Mouse (Mus musculus): Measurements from ENCODE around the gene Numa1.

GRCm38 (mm10) chr7:101970429-101970775 is 36.5 kb downstream of the Numa1 start:
- TF ChIP-seq CTCF (IDR thresholded peaks at IDR 0.05; ENCODE audit: borderline replicate concordance, insufficient read depth, low read depth, low read length) = no peak
- TF ChIP-seq POLR2A (IDR thresholded peaks at IDR 0.05; ENCODE audit: borderline replicate concordance, insufficient read depth, low read length) = no peak
